Mouse (Mus musculus) small intestine, adult 2 months (tissue): ENCODE measurements around the gene Mettl21e.

Experiments
- CTCF ChIP-seq: fragments of 200-500 bp; IDR thresholded peaks from 2 replicates; pipeline ENCODE4 v1.5.1; 2012; ENCODE audit warnings: low read depth, mild to moderate bottlenecking, control low read depth, inconsistent platforms, low read length, moderate library complexity, mixed read lengths; ENCODE audit not compliant: insufficient replicate concordance, insufficient read length; ENCODE audit errors: extremely low read depth
- POLR2A ChIP-seq: fragments of 200-500 bp; IDR thresholded peaks from 2 replicates; pipeline ENCODE4 v1.6.1; 2012; ENCODE audit warnings: low read depth, mild to moderate bottlenecking, control low read depth, inconsistent platforms, low read length, moderate library complexity

GRCm38 (mm10) chr1:44161818-44162217 is 56.9 kb downstream of the Mettl21e start:
- TF ChIP-seq POLR2A (no peak), CTCF (no peak)
